Mouse (Mus musculus) CH12.LX (cell line): ENCODE data around the gene Prkag2. TPM values are rescaled to one million over a fixed set of nuclear protein-coding genes. Genes with fewer than 3 reads are reported as not detected.
A peak's percentile ranks its signal among the peaks of the same experiment; 100 is the strongest.

Experiments used
- DNase-seq: peaks from one replicate; pipeline ENCODE4 v3.0.0-alpha.2; 2013; ENCODE audit errors: extremely low read depth
- H3K27ac ChIP-seq: 2 replicates; pipeline ENCODE4 v1.5.1; 2012; ENCODE audit warnings: low read depth, mild to moderate bottlenecking, control low read depth, moderate library complexity; ENCODE audit not compliant: insufficient read depth
- H3K27me3 ChIP-seq: replicated peaks from 2 replicates; pipeline ENCODE3; 2012; ENCODE audit warnings: inconsistent platforms
- H3K36me3 ChIP-seq, 2 experiments: replicated peaks in 1 of 2; 2 replicates each; pipeline versions ENCODE3 to v1.6.1; 2012; ENCODE audit warnings: inconsistent platforms in 1 of 2, low read length in 1 of 2, mild to moderate bottlenecking in 1 of 2, mixed read lengths in 1 of 2, moderate library complexity in 1 of 2; ENCODE audit not compliant: control insufficient read depth in 1 of 2, insufficient read depth in 1 of 2
- H3K4me1 ChIP-seq, 2 experiments: 2 replicates each; pipeline ENCODE4 v1.6.1; 2012; ENCODE audit warnings: inconsistent platforms in 1 of 2, moderate library complexity in 1 of 2; ENCODE audit not compliant: insufficient read depth in 2 of 2, control insufficient read depth in 1 of 2
- H3K4me2 ChIP-seq: 2 replicates; pipeline ENCODE4 v1.6.1; 2012; ENCODE audit warnings: low read depth, mild to moderate bottlenecking, control low read depth; ENCODE audit not compliant: poor library complexity, insufficient read depth, severe bottlenecking
- H3K4me3 ChIP-seq, 3 experiments: fragments of 150-350 bp in 1 of 3; sonication (generic) in 1 of 3; replicated peaks in 1 of 3; 2 replicates each; pipeline versions ENCODE3 to v1.5.1; 2011 to 2012; ENCODE audit warnings: low read depth in 2 of 3, low read length in 2 of 3, mild to moderate bottlenecking in 2 of 3, moderate library complexity in 2 of 3, control low read depth in 1 of 3, improper control_type of control experiment in 1 of 3, inconsistent platforms in 1 of 3, mixed read lengths in 1 of 3; ENCODE audit not compliant: poor library complexity in 1 of 3
- H3K79me2 ChIP-seq: replicated peaks from 2 replicates; pipeline ENCODE4 v1.6.1; 2012; ENCODE audit warnings: mild to moderate bottlenecking, moderate library complexity; ENCODE audit not compliant: control insufficient read depth, poor library complexity, insufficient read depth, severe bottlenecking; ENCODE audit errors: extremely low read depth
- H3K9ac ChIP-seq: 2 replicates; pipeline ENCODE4 v1.6.1; 2012; ENCODE audit warnings: low read depth, mild to moderate bottlenecking, control low read depth, moderate library complexity; ENCODE audit not compliant: insufficient read depth
- H3K9me3 ChIP-seq: replicated peaks from 2 replicates; pipeline ENCODE3; 2012; ENCODE audit warnings: low read length, inconsistent platforms, mixed read lengths
- CHD1 ChIP-seq: IDR thresholded peaks from 2 replicates; pipeline ENCODE4 v1.6.1; 2012; ENCODE audit warnings: low read depth, low read length, improper control_type of control experiment, inconsistent platforms
- CTCF ChIP-seq, 2 experiments: IDR thresholded peaks in 1 of 2; conservative IDR thresholded peaks in 1 of 2; 2 replicates each; pipeline ENCODE4 v1.5.1; 2011 to 2012; ENCODE audit warnings: low read depth in 2 of 2, low read length in 2 of 2, improper control_type of control experiment in 1 of 2, inconsistent platforms in 1 of 2, mild to moderate bottlenecking in 1 of 2, moderate library complexity in 1 of 2
- E2F4 ChIP-seq: IDR thresholded peaks from 2 replicates; pipeline ENCODE4 v1.6.1; 2011; ENCODE audit warnings: low read depth, low read length, improper control_type of control experiment; ENCODE audit not compliant: insufficient replicate concordance
- ELF1 ChIP-seq: IDR thresholded peaks from 2 replicates; pipeline ENCODE4 v1.6.1; 2014; ENCODE audit warnings: low read depth, mild to moderate bottlenecking, inconsistent platforms, low read length, improper control_type of control experiment
- ETS1 ChIP-seq: conservative IDR thresholded peaks from 2 replicates; pipeline ENCODE4 v1.6.1; 2012; ENCODE audit warnings: low read depth, mild to moderate bottlenecking, inconsistent platforms, low read length, improper control_type of control experiment, moderate library complexity
- IRF4 ChIP-seq: IDR thresholded peaks from 2 replicates; pipeline ENCODE4 v1.6.1; 2014; ENCODE audit warnings: low read depth, mild to moderate bottlenecking, inconsistent platforms, low read length, improper control_type of control experiment
- JUN ChIP-seq: IDR thresholded peaks from 2 replicates; pipeline ENCODE4 v1.6.1; 2011; ENCODE audit warnings: low read depth, mild to moderate bottlenecking, low read length, improper control_type of control experiment, moderate library complexity; ENCODE audit not compliant: insufficient read depth
- KAT2A ChIP-seq: IDR thresholded peaks from 2 replicates; pipeline ENCODE4 v1.6.1; 2012; ENCODE audit warnings: low read length, improper control_type of control experiment, inconsistent platforms; ENCODE audit not compliant: insufficient replicate concordance
- MAX ChIP-seq: IDR thresholded peaks from 2 replicates; pipeline ENCODE4 v1.6.1; 2011; ENCODE audit warnings: low read length, improper control_type of control experiment
- MAZ ChIP-seq: IDR thresholded peaks from 2 replicates; pipeline ENCODE4 v1.6.1; 2012; ENCODE audit warnings: low read depth, mild to moderate bottlenecking, inconsistent platforms, low read length, improper control_type of control experiment, moderate library complexity
- MEF2A ChIP-seq: IDR thresholded peaks from 2 replicates; pipeline ENCODE4 v1.6.1; 2014; ENCODE audit warnings: low read depth, mild to moderate bottlenecking, inconsistent platforms, low read length, improper control_type of control experiment, borderline replicate concordance
- MXI1 ChIP-seq: IDR thresholded peaks from 2 replicates; pipeline ENCODE4 v1.6.1; 2011; ENCODE audit warnings: mild to moderate bottlenecking, low read depth, low read length, improper control_type of control experiment
- NELFE ChIP-seq: IDR thresholded peaks from 2 replicates; pipeline ENCODE4 v1.6.1; 2011; ENCODE audit warnings: low read depth, low read length, improper control_type of control experiment
- NRF1 ChIP-seq: IDR thresholded peaks from 2 replicates; pipeline ENCODE4 v1.6.1; 2014; ENCODE audit warnings: low read depth, mild to moderate bottlenecking, inconsistent platforms, low read length, improper control_type of control experiment, moderate library complexity
- PAX5 ChIP-seq: IDR thresholded peaks from 2 replicates; pipeline ENCODE4 v1.6.1; 2012; ENCODE audit warnings: low read length, inconsistent platforms, mixed read lengths
- POLR2A ChIP-seq: IDR thresholded peaks from 2 replicates; pipeline ENCODE4 v1.6.1; 2011; ENCODE audit warnings: low read depth, mild to moderate bottlenecking, improper control_type of control experiment, low read length
- POLR2AphosphoS2 ChIP-seq: IDR thresholded peaks from 2 replicates; pipeline ENCODE4 v1.6.1; 2011; ENCODE audit warnings: low read depth, low read length, improper control_type of control experiment
- RAD21 ChIP-seq: IDR thresholded peaks from 2 replicates; pipeline ENCODE4 v1.6.1; 2011; ENCODE audit warnings: low read depth, mild to moderate bottlenecking, low read length, improper control_type of control experiment, moderate library complexity
- RCOR1 ChIP-seq: conservative IDR thresholded peaks from 2 replicates; pipeline ENCODE4 v1.6.1; 2012; ENCODE audit warnings: low read depth, mild to moderate bottlenecking, inconsistent platforms, low read length, improper control_type of control experiment
- SIN3A ChIP-seq: IDR thresholded peaks from 2 replicates; pipeline ENCODE4 v1.6.1; 2012; ENCODE audit warnings: low read length, improper control_type of control experiment, inconsistent platforms
- SMC3 ChIP-seq: IDR thresholded peaks from 2 replicates; pipeline ENCODE4 v1.6.1; 2011; ENCODE audit warnings: low read depth, low read length, improper control_type of control experiment
- TCF12 ChIP-seq: IDR thresholded peaks from 2 replicates; pipeline ENCODE4 v1.6.1; 2014; ENCODE audit warnings: low read depth, mild to moderate bottlenecking, inconsistent platforms, low read length, improper control_type of control experiment
- ZC3H11A ChIP-seq: IDR thresholded peaks from 2 replicates; pipeline ENCODE4 v1.6.1; 2012; ENCODE audit warnings: low read depth, mild to moderate bottlenecking, inconsistent platforms, low read length, improper control_type of control experiment
- ZMIZ1 ChIP-seq: IDR thresholded peaks from 2 replicates; pipeline ENCODE4 v1.6.1; 2012; ENCODE audit warnings: low read depth, mild to moderate bottlenecking, inconsistent platforms, low read length, improper control_type of control experiment
- dilution Hi-C: fragments of 300-500 bp; cut with MboI; formaldehyde crosslinking; loops from 2 replicates; pipeline ENCODE4 v1.14.3; 2020; ENCODE audit warnings: low sequenced_read_pairs; ENCODE audit not compliant: extremely low pct_unique_long_range_greater_than_20kb, extremely low pct_ligation_motif_present
- in situ Hi-C: fragments of 300-500 bp; cut with MboI; formaldehyde crosslinking; loops from 3 replicates; pipeline ENCODE4 v1.14.3; 2019; ENCODE audit warnings: low sequenced_read_pairs, low pct_ligation_motif_present, low pct_unique_long_range_greater_than_20kb, mixed read lengths
- polyA plus RNA-seq: library from polyadenylated mRNA; unstranded; fragments of >175 nt; gene quantifications from 2 replicates; pipeline ENCODE4 v1.2.1, GENCODE M21; 2012; ENCODE audit warnings: low read depth; ENCODE audit not compliant: insufficient read length
- total RNA-seq, 2 experiments: library from RNA; depleted of rRNA; stranded (reverse); fragments of 300-350 nt in 1 of 2; fragments of >200 nt in 1 of 2; gene quantifications; 2 replicates each; pipeline ENCODE4 v1.2.3; 2012 to 2014

Gene Prkag2
- total and polyA plus RNA-seq, 3 experiments: 4.6 to 21.2 (median 8.8) TPM

DNA sequence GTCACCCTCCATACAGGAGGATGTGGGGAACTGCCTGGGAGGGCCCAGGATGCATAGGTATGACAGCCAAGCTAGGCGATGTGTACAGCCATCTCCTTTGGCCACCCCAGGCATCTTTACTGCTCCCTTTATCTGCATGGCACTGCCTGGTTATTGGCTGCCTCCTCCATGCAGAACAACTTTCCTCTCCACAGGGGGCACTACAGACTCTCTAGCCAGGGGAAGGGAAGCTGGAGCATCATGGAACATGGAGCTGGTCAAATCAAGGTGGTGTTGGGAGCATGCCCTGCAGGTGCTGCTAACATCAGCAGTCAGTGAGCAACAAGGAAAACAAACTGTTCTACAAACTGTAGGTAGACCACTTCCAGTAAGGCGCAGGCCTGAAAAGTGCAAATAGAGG lies 56.4 kb downstream of the Prkag2 start:
- no peak overlapping the region for H3K27ac ChIP-seq
- peaks cover 9% of the 10 kb centered on the region for H3K9me3 ChIP-seq
- H3K4me2 ChIP-seq: no peak overlapping the region
- TF ChIP-seq MAX (no peak), MXI1 (no peak), E2F4 (no peak), TCF12 (no peak), PAX5 (no peak), ETS1 (no peak), RCOR1 (no peak), ZC3H11A (no peak), SMC3 (no peak), JUN (no peak), CHD1 (no peak)
- no peak overlapping the region for H3K4me3 ChIP-seq
- H3K9ac ChIP-seq: no peak overlapping the region
- in situ Hi-C loops (no loop called here), dilution Hi-C loops (no loop called here)
- DNase-seq: no peak
- no peaks in the 10 kb centered on the region for H3K79me2 ChIP-seq
- no peaks in the 10 kb centered on the region for H3K27me3 ChIP-seq
- H3K36me3 ChIP-seq: no peaks in the 10 kb centered on the region
- peaks cover 6 to 41% of the 10 kb centered on the region in 2 experiments; a peak in 3 of 4 replicates for H3K4me1 ChIP-seq

DNA sequence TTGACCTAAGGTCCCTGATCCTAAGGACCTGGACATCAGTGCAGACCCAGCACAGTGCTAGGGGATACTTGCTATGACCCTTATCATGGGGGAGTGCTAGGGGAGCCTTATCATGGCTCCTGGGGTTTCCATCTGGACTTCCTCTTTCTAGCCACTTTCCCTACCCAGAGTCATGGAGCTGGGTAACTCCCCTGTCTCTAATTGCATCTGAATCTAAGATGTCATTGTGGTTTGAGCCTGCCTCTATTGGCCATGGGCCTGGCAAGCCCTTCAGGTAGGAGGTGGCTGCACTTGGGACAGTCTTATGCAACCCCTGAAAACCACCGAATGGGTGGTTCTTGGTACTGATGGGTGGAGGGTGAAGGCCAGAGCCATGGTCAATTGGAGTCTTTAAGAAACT lies 58.5 kb downstream of the Prkag2 start:
- Histone ChIP-seq H3K9me3 (peaks cover 9% of the 10 kb centered on the region), H3K36me3 (no peaks in the 10 kb centered on the region), H3K27me3 (no peaks in the 10 kb centered on the region), H3K4me2 (no peak overlapping the region), H3K9ac (no peak overlapping the region)
- peak; percentile 59 for DNase-seq
- dilution Hi-C loops: no loop called here
- in situ Hi-C loops: no loop called here
- TF ChIP-seq NRF1: no peak
- TF ChIP-seq POLR2A: no peak
- TF ChIP-seq MAZ: no peak
- TF ChIP-seq, all 38 proteins: peak for 0
- H3K4me1 ChIP-seq: peaks cover 0 to 37% of the 10 kb centered on the region in 2 experiments; a peak in 2 of 4 replicates
- H3K27ac ChIP-seq: no peak overlapping the region
- H3K4me3 ChIP-seq: no peak overlapping the region
- H3K79me2 ChIP-seq: no peaks in the 10 kb centered on the region

DNA sequence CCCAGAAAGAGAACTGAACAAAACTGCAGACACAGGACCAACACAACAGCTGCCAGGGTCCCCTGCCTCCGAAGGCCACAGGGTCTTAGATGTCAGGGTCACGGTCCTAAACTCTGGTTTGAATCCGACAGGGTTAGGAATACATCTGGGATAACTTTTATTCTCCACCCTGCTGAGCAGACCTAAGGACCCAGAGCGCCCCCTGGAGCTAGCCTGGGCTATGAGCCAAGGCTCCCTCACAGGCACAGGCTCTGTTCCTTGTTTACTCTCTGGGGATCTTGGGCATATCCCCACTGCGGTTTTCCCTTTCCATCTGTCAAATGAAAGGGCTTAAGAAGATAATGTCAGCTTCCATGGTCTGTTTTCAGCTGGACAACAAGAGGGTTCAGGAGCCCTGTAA lies 59.1 kb downstream of the Prkag2 start:
- Histone ChIP-seq H3K4me2 (no peak overlapping the region), H3K27me3 (no peaks in the 10 kb centered on the region), H3K4me1 (peaks cover 0 to 36% of the 10 kb centered on the region in 2 experiments; a peak in 2 of 4 replicates), H3K9me3 (peaks cover 7% of the 10 kb centered on the region), H3K79me2 (no peaks in the 10 kb centered on the region), H3K9ac (no peak overlapping the region), H3K36me3 (no peaks in the 10 kb centered on the region), H3K27ac (no peak overlapping the region), H3K4me3 (no peak overlapping the region)
- TF ChIP-seq ELF1: no peak
- TF ChIP-seq MEF2A: no peak
- TF ChIP-seq ZMIZ1: no peak
- TF ChIP-seq PAX5: no peak
- peak; percentile 13 to 61; a peak in 2 of 4 replicates for TF ChIP-seq CTCF (conservative IDR thresholded peaks at IDR 0.05 in 1 of 2, IDR thresholded peaks at IDR 0.05 in 1 of 2; ENCODE audit: low read depth in 2 of 2, low read length in 2 of 2)
- peak; percentile 11 for TF ChIP-seq RAD21
- TF ChIP-seq IRF4: no peak
- no peak for TF ChIP-seq SIN3A
- no peak for TF ChIP-seq E2F4
- no peak for TF ChIP-seq MAZ
- no peak for TF ChIP-seq NELFE
- no peak for TF ChIP-seq KAT2A
- peak; percentile 7; the same call in 1 of the 2 replicates for TF ChIP-seq SMC3
- no peak for TF ChIP-seq POLR2AphosphoS2
- DNase-seq: no peak
- dilution Hi-C loops (no loop called here), in situ Hi-C loops (no loop called here)
